Mouse (Mus musculus) thymus, adult 2 months (tissue): ENCODE results near the gene Slc19a1. TPM values are rescaled to one million over a fixed set of nuclear protein-coding genes. Genes with fewer than 3 reads are reported as not detected.

Experiments used
- DNase-seq: peaks from one replicate; pipeline ENCODE4 v3.0.0; 2021
- H3K27ac ChIP-seq: fragments of 200-500 bp; 2 replicates; pipeline ENCODE4 v1.5.1; 2012; ENCODE audit warnings: low read length, control low read depth; ENCODE audit not compliant: control insufficient read depth, insufficient read depth
- H3K27me3 ChIP-seq: fragments of 200-500 bp; 2 replicates; pipeline ENCODE4 v1.6.1; 2012; ENCODE audit warnings: mild to moderate bottlenecking, low read length, moderate library complexity, mixed read lengths; ENCODE audit not compliant: control insufficient read depth, insufficient read depth
- H3K36me3 ChIP-seq: fragments of 200-500 bp; 2 replicates; pipeline ENCODE4 v1.6.1; 2012; ENCODE audit warnings: mild to moderate bottlenecking, low read length, moderate library complexity; ENCODE audit not compliant: control insufficient read depth, insufficient read depth
- H3K4me1 ChIP-seq: fragments of 200-500 bp; replicated peaks from 2 replicates; pipeline ENCODE4 v1.6.1; 2012; ENCODE audit warnings: low read length; ENCODE audit not compliant: control insufficient read depth, insufficient read depth
- H3K4me3 ChIP-seq: fragments of 200-500 bp; 2 replicates; pipeline ENCODE4 v1.5.1; 2012; ENCODE audit warnings: mild to moderate bottlenecking, low read length, control low read depth, moderate library complexity; ENCODE audit not compliant: control insufficient read depth, insufficient read depth
- CTCF ChIP-seq: fragments of 200-500 bp; IDR thresholded peaks from 2 replicates; pipeline ENCODE4 v1.5.1; 2012; ENCODE audit warnings: mild to moderate bottlenecking, control low read depth, low read length, moderate library complexity, borderline replicate concordance; ENCODE audit not compliant: control insufficient read depth, poor library complexity, insufficient read depth; ENCODE audit errors: extremely low read depth
- POLR2A ChIP-seq: fragments of 200-500 bp; IDR thresholded peaks from 2 replicates; pipeline ENCODE4 v1.6.1; 2012; ENCODE audit warnings: mild to moderate bottlenecking, low read length, control low read depth, moderate library complexity; ENCODE audit not compliant: control insufficient read depth, poor library complexity, insufficient read depth; ENCODE audit errors: extremely low read depth
- WGBS: fragments of 180-500 bp; shearing (Covaris S2); methylation state at CpG from one replicate; pipeline ENCODE4 v1.1.7; 2018; 5-methylcytosine and 5-hydroxymethylcytosine counted together
- polyA plus RNA-seq: library from polyadenylated mRNA; depleted of rRNA; stranded (reverse); fragments of >200 nt; gene quantifications from 2 replicates; pipeline ENCODE4 v1.2.3, GENCODE M21; 2012

Slc19a1 gene
- polyA plus RNA-seq, 1 experiment: 110 TPM

DNA sequence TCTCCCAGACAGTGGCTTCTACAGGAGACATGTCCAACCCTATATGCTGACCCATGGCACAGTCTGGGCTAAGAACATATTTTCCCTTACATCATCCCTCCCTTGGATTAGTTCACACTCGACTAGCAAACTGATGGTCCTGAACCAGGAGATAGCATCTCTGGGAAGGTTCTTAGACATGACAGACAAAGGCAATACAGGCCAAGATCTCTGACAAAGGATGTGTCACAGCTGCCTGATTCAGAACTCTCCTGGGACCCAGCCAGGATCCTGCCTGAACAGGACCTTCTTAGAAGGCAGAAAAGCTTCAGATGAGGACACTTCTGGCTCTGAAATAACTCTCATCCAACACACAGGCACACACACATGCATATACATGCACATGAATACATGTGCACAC, 52.5 kb downstream of the Slc19a1 start:
- H3K27ac ChIP-seq: no peak overlapping the region
- no peak for DNase-seq
- 58% methylated on average over 1 of the region's 1 CpGs for WGBS
- no peaks in the 10 kb centered on the region for H3K36me3 ChIP-seq
- no peak overlapping the region for H3K4me3 ChIP-seq
- TF ChIP-seq POLR2A: no peak
- TF ChIP-seq CTCF: no peak
- H3K27me3 ChIP-seq: no peaks in the 10 kb centered on the region
- H3K4me1 ChIP-seq: no peaks in the 10 kb centered on the region

DNA sequence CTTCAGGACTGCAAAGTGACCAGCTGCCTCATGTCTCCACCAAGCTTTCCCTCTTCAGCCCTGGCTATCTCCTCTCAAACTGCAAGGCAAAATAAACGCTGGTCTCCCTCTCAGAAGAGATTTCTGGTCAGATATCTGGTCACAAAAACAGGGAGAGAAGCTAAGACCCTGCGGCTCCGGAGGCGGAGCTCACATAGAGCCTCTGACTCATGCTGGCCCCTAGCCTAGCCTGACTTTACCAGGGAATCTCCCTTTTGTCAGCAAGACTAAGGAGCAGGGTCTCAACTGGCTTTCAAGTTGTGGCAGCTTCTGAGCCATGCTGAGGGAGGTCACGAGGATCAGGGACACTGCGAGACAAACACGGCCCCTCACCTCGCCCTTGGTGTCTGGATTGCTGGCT, 57.3 kb downstream of the Slc19a1 start:
- 85% methylated on average over 8 of the region's 8 CpGs for WGBS
- TF ChIP-seq CTCF (no peak), POLR2A (no peak)
- no peaks in the 10 kb centered on the region for H3K27me3 ChIP-seq
- no peaks in the 10 kb centered on the region for H3K4me1 ChIP-seq
- no peak overlapping the region; the same call in 1 of the 2 replicates for H3K27ac ChIP-seq
- no peak overlapping the region for H3K4me3 ChIP-seq
- no peak for DNase-seq
- no peaks in the 10 kb centered on the region for H3K36me3 ChIP-seq

- 84% methylated on average over 5 of the region's 5 CpGs for WGBS
- Histone ChIP-seq H3K27ac (no peak overlapping the region), H3K4me1 (no peaks in the 10 kb centered on the region), H3K4me3 (no peak overlapping the region), H3K36me3 (no peaks in the 10 kb centered on the region), H3K27me3 (no peaks in the 10 kb centered on the region)
- DNase-seq: no peak
- TF ChIP-seq POLR2A: no peak
- no peak for TF ChIP-seq CTCF
These were observed 58.0 kb downstream of the Slc19a1 start for GRCm38 (mm10) chr10:77090063-77090462.

DNA sequence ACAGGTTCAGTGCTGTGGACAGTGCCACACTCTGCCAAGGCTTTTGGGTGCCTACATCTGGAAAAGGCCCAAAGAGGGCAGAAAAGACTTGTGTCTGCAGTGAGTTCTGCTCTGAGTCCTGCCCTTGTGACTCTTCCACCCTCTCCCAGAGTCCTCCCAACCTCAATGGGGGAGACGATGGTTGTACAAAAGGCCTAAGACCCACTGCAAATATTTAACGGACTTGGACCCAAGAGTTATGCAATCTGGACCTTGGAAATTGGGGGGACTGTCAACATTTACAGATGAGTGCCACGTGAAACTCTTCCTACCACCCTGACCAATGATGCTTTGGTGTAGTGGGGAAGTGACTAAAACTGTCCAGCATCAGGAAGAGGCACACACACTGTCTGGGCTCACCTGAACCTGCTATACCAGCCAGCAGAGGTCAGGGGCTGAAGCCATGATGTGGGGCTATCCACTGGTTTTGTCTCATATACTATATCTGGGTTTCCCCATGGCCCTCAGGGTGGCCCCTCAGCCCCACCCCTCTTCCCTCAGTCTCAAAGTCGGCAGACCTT, 59.6 kb downstream of the Slc19a1 start:
- Histone ChIP-seq H3K4me1 (no peaks in the 10 kb centered on the region), H3K27me3 (no peaks in the 10 kb centered on the region), H3K4me3 (no peak overlapping the region), H3K27ac (no peak overlapping the region), H3K36me3 (no peaks in the 10 kb centered on the region)
- no peak for DNase-seq
- no peak for TF ChIP-seq CTCF
- TF ChIP-seq POLR2A: no peak
- 79% methylated on average over 4 of the region's 4 CpGs for WGBS

DNA sequence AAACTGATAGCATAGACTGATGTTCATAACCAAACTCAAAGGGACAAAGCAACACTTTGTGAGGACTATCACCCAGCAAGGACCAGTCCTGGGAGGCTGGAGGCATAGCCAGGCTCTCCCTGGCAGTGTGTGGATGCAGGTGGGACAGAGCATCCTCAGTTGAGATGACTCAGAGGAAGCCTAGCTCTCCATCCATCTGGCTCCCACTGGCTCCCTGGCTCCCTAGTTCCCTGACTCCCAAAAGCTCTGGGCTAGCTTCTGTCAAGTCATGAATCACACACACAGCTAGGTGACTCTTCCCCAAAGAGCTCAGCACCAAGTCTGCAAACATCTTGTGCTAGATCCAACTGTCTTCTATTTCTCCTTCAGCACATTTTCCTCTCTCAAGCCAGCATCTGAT, 61.8 kb downstream of the Slc19a1 start:
- no peak for TF ChIP-seq POLR2A
- no peak for TF ChIP-seq CTCF
- DNase-seq: no peak
- H3K36me3 ChIP-seq: no peaks in the 10 kb centered on the region
- H3K4me3 ChIP-seq: no peak overlapping the region
- H3K27me3 ChIP-seq: no peaks in the 10 kb centered on the region
- no peaks in the 10 kb centered on the region for H3K4me1 ChIP-seq
- H3K27ac ChIP-seq: no peak overlapping the region

GRCm38 (mm10) chr10:77095666-77096065, 63.6 kb downstream of the Slc19a1 start:
- DNase-seq: no peak
- no peak overlapping the region for H3K27ac ChIP-seq
- no peak overlapping the region for H3K4me3 ChIP-seq
- WGBS: 96% methylated on average over 3 of the region's 3 CpGs
- TF ChIP-seq CTCF (no peak), POLR2A (no peak)
- no peaks in the 10 kb centered on the region for H3K27me3 ChIP-seq
- H3K4me1 ChIP-seq: no peaks in the 10 kb centered on the region
- H3K36me3 ChIP-seq: no peaks in the 10 kb centered on the region
